Mouse (Mus musculus) bone marrow macrophage, adult 2 months (primary cell): ENCODE measurements around the gene Dusp3. TPM values are rescaled to one million over a fixed set of nuclear protein-coding genes. Genes with fewer than 3 reads are reported as not detected.
"Not testable (repeated sequence)": the region's sequence is repeated elsewhere in the genome, so short reads cannot be mapped to it uniquely, and the experiment has no call there.

Experiments used
- H3K27ac ChIP-seq: 2 replicates; pipeline ENCODE4 v1.5.1; 2012; ENCODE audit warnings: low read depth, low read length; ENCODE audit not compliant: insufficient read depth
- H3K4me1 ChIP-seq: 2 replicates; pipeline ENCODE4 v1.6.1; 2012; ENCODE audit warnings: low read length; ENCODE audit not compliant: control insufficient read depth, insufficient read depth
- H3K4me3 ChIP-seq: 2 replicates; pipeline ENCODE4 v1.5.1; 2012; ENCODE audit warnings: mild to moderate bottlenecking, low read length, moderate library complexity; ENCODE audit not compliant: insufficient read depth
- CTCF ChIP-seq: IDR thresholded peaks from 2 replicates; pipeline ENCODE4 v1.5.1; 2012; ENCODE audit warnings: low read depth, mild to moderate bottlenecking, low read length, moderate library complexity
- POLR2A ChIP-seq: IDR thresholded peaks from 2 replicates; pipeline ENCODE4 v1.6.1; 2012; ENCODE audit warnings: mild to moderate bottlenecking, low read depth, low read length, borderline replicate concordance
- polyA plus RNA-seq: library from polyadenylated mRNA; stranded (reverse); fragments of >200 nt; gene quantifications from 2 replicates; pipeline ENCODE4 v1.2.4, GENCODE M21; 2012; ENCODE audit not compliant: missing spikeins, insufficient read depth, insufficient read length

Dusp3 gene
- polyA plus RNA-seq, 1 experiment, result 79.3 TPM

GRCm38 (mm10) chr11:101995938-101996337, 9.1 kb upstream of the Dusp3 start:
- Histone ChIP-seq H3K4me1 (no peaks in the 10 kb centered on the region), H3K4me3 (no peak overlapping the region), H3K27ac (no peak overlapping the region)
- no peak for TF ChIP-seq CTCF
- no peak for TF ChIP-seq POLR2A

DNA sequence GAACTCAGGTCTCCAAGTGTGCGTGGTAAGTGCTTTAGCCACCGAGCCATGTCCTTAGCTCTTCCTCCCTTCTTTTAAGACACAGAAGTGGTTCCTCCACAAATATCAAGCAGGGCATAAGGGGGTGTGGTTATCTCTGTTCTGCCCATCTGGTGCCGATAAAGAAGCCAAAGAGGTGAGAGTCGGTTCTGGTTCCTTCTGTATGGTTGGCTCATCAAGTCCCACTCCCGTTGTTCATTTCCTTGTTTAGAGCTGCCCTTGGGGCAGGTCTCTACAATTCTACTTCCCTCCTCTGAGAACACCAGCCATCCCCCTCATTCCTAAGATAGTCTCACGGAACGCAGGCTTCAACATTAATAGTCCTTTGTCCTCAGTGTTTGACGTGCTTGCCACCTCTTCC, 7.3 kb upstream of the Dusp3 start:
- Histone ChIP-seq H3K4me1 (no peaks in the 10 kb centered on the region), H3K27ac (no peak overlapping the region), H3K4me3 (no peak overlapping the region)
- TF ChIP-seq CTCF (no peak), POLR2A (no peak)

- Histone ChIP-seq H3K4me3 (no peak overlapping the region), H3K4me1 (no peaks in the 10 kb centered on the region), H3K27ac (no peak overlapping the region)
- TF ChIP-seq CTCF (no peak), POLR2A (no peak)
These were observed 5.6 kb upstream of the Dusp3 start for GRCm38 (mm10) chr11:101992411-101992810.

DNA sequence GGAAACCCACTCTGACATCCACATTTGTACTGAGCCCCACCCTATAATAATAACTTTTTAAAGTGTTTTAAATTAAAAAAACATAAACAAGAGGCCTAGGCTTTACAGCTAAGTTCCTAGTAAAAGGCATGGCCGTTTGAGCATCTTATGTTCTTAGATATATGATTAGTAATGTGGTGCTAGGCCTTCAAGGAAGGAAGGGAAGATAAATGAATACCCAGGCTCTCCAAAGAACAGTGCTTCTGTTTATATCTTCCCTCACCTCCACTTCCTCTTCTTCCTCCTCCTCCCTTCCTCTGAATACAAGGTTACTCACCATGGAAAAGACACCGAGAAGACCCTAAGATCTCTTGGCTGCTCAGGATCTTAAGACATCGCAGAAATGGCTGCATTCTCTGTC, 5.0 kb upstream of the Dusp3 start:
- no peaks in the 10 kb centered on the region for H3K4me1 ChIP-seq
- H3K27ac ChIP-seq, result no peak overlapping the region
- no peak for TF ChIP-seq CTCF
- TF ChIP-seq POLR2A, result no peak
- H3K4me3 ChIP-seq, result no peak overlapping the region

DNA sequence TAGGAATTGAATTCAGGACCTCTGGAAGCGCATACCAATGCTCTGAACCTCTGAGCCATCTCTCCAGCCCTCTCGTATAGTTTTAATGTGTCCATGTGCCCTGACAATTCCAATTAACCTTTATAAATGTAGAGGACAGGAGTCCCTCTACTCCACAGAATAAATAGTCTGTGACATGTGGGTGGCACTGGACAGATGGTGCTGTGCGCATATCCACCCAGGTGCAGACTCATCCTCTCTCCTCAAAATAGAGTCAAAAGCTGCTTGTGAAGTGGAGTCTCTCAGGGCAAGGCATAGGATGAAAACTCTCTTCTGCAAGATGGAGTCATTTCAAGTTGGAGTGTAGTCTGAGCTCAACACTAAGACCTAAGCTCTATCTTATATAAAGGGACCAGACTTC, 3.4 kb upstream of the Dusp3 start:
- TF ChIP-seq POLR2A, result no peak
- no peak for TF ChIP-seq CTCF
- H3K4me1 ChIP-seq, result no peaks in the 10 kb centered on the region
- H3K4me3 ChIP-seq, result no peak overlapping the region
- no peak overlapping the region for H3K27ac ChIP-seq

GRCm38 (mm10) chr11:101985990-101986389, 823 bp downstream of the Dusp3 start:
- H3K27ac ChIP-seq, result no peak overlapping the region
- peaks cover 21% of the 10 kb centered on the region for H3K4me1 ChIP-seq
- TF ChIP-seq CTCF (peak; percentile 55), POLR2A (no peak)
- H3K4me3 ChIP-seq, result no peak overlapping the region

- peaks cover 26% of the 10 kb centered on the region for H3K4me1 ChIP-seq
- H3K4me3 ChIP-seq, H3K27ac ChIP-seq: not testable (repeated sequence)
These were observed 1.4 kb downstream of the Dusp3 start for GRCm38 (mm10) chr11:101985450-101985849.

GRCm38 (mm10) chr11:101984054-101985025, 2.5 kb downstream of the Dusp3 start, which contains the start of gene Cfap97d1:
Gene Cfap97d1, plus strand, starts transcription at chr11:101984279.
- peak within 1 kb of the TSS; percentile 85 for H3K27ac ChIP-seq
- peaks cover 35% of the 10 kb centered on the region for H3K4me1 ChIP-seq
- TF ChIP-seq POLR2A (no peak), CTCF (no peak)
- H3K4me3 ChIP-seq, result peak within 1 kb of the TSS; percentile 71

DNA sequence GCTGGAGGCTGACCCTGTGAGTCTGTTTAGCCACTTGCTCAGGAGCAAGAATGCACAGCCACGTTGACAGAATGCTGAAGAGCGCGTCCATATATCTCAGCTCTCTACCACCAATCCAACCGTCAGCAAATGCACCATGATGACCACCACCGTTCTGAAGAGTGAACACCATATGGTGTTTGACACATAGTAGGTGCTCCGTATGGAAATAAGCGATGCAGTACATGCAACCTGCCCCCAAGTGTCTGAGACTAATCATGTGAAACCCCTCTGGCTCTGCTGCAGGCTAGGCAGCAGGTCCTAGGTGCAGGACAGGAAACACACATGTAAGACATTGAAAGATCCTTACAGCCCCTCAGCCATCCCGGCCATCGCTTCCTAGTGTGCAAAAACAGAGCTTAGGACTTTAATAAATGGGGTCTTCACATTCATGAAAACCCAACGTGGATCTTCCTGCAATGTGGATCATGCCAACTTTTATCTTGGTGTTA, 3.3 kb downstream of the Dusp3 start:
- Histone ChIP-seq H3K27ac (peak overlapping the region; percentile 85), H3K4me1 (peaks cover 43% of the 10 kb centered on the region), H3K4me3 (peak overlapping the region; percentile 71)
- TF ChIP-seq CTCF (no peak), POLR2A (no peak)

GRCm38 (mm10) chr11:101982981-101983411, 3.8 kb downstream of the Dusp3 start:
- H3K4me3 ChIP-seq, result peak overlapping the region; percentile 71

More at GRCm38 (mm10) chr11:101982981-101983411, 3.8 kb downstream of the Dusp3 start:
- peak overlapping the region; percentile 85 for H3K27ac ChIP-seq
- peaks cover 44% of the 10 kb centered on the region for H3K4me1 ChIP-seq
- TF ChIP-seq POLR2A (no peak), CTCF (no peak)
